Mouse (Mus musculus) cerebellum, adult 2 months (tissue): Measurements from ENCODE around the gene Jsrp1.
A peak's percentile ranks its signal among the peaks of the same experiment; 100 is the strongest.

Experiments used
- CTCF ChIP-seq: fragments of 200-500 bp; IDR thresholded peaks from 2 replicates; pipeline ENCODE4 v1.5.1; 2011; ENCODE audit warnings: low read depth, mild to moderate bottlenecking, control low read depth, low read length, moderate library complexity, borderline replicate concordance; ENCODE audit not compliant: insufficient read depth
- POLR2A ChIP-seq: fragments of 200-500 bp; IDR thresholded peaks from 2 replicates; pipeline ENCODE4 v1.6.1; 2011; ENCODE audit warnings: low read length, control low read depth, borderline replicate concordance; ENCODE audit not compliant: insufficient read depth

- TF ChIP-seq POLR2A (peak; percentile 82), CTCF (no peak)
Measured at GRCm38 (mm10) chr10:80807057-80807627, 6.2 kb downstream of the Jsrp1 start.
